In genomic region chr2:84716423-84717355, GRCm38 (mm10) we compare ENCODE assay signal across 8 mouse cellular contexts. TPM values are rescaled to one million over a fixed set of nuclear protein-coding genes. Genes with fewer than 3 reads are reported as not detected.
DNase-seq lines count a peak whose midpoint lies in the region; ATAC-seq and TF ChIP-seq lines count a peak whose summit lies in the region.

No protein-coding gene starts in this region.

- WGBS in cerebellum, adult 2 months: 28% methylated on average over 9 of the region's 9 CpGs
- WGBS in forebrain, embryonic 12.5 days: 34% methylated on average over 9 of the region's 9 CpGs

- H3K9me3 ChIP-seq in forebrain, embryonic 12.5 days: no peaks in the 10 kb centered on the region

- peaks cover 6% of the 10 kb centered on the region; the same call in 1 of the 2 replicates for H3K4me1 ChIP-seq in cerebellum, adult 2 months (ENCODE audit: control insufficient read depth, insufficient read depth, low read length)
- peaks cover 22% of the 10 kb centered on the region for H3K4me1 ChIP-seq in forebrain, embryonic 12.5 days

- peak overlapping the region; percentile 43 for H3K4me3 ChIP-seq in cerebellum, adult 2 months (replicated peaks; ENCODE audit: insufficient read depth, low read depth, low read length)
- H3K4me3 ChIP-seq in forebrain, embryonic 12.5 days (replicated peaks): peak overlapping the region; percentile 93

- TF ChIP-seq CTCF in cerebellum, adult 2 months (IDR thresholded peaks at IDR 0.05; ENCODE audit: borderline replicate concordance, insufficient read depth, low read depth, low read length): no peak

- H3K9ac ChIP-seq in forebrain, embryonic 12.5 days: peak overlapping the region; percentile 65

- no peaks in the 10 kb centered on the region for H3K27me3 ChIP-seq in cerebellum, adult 2 months (ENCODE audit: control insufficient read depth, insufficient read depth, low read length)
- no peaks in the 10 kb centered on the region for H3K27me3 ChIP-seq in forebrain, embryonic 12.5 days

- peak overlapping the region; percentile 88 for H3K27ac ChIP-seq in cerebellum, adult 2 months (ENCODE audit: insufficient read depth, low read length)
- peak overlapping the region; percentile 98; the same call in 1 of the 2 replicates for H3K27ac ChIP-seq in forebrain, embryonic 12.5 days

- peaks cover 7% of the 10 kb centered on the region; the same call in 1 of the 2 replicates for H3K36me3 ChIP-seq in forebrain, embryonic 12.5 days (replicated peaks)

- no peak for TF ChIP-seq POLR2A in cerebellum, adult 2 months (IDR thresholded peaks at IDR 0.05; ENCODE audit: borderline replicate concordance, insufficient read depth, low read length)

- no peak for DNase-seq in cerebellum, adult 2 months
- no peak for DNase-seq in cerebellum, adult 11-12 months
- peak; percentile 59 for DNase-seq in 416B (ENCODE audit: low read depth)
- peak; percentile 48 for DNase-seq in liver
- no peak for DNase-seq in right cerebral cortex, adult 18-20 months
- no peak for DNase-seq in gastrocnemius, adult 8-10 months (ENCODE audit: low spot score in 2 of 2)
- no peak for DNase-seq in lung, postnatal 10 days

- no peak for ATAC-seq in forebrain, embryonic 12.5 days (ENCODE audit: low FRiP score)

- peak overlapping the region; percentile 79 for H3K4me2 ChIP-seq in forebrain, embryonic 12.5 days

RNA-seq across cellular contexts. Expression of gene Zdhhc5, which starts 1.7 kb away (rescaled TPM):
- 37.4 and 38.4 TPM in 2 replicates for polyA plus RNA-seq in cerebellum, adult 2 months (2012; rRNA removed)
- 28.1 and 31.4 TPM in 2 replicates for polyA plus RNA-seq in forebrain, embryonic 12.5 days (2016; fragmentation: Nextera tagmentation; extraction: Ambion mirVana)
- 100 to 1,000 TPM in 1 of 4 experiments, 10 to 100 TPM in 3; 78.4 to 100 (median 81.7) TPM for total RNA-seq in gastrocnemius, adult 8-10 months (2022)

RNA-seq across cellular contexts. Expression of gene Clp1, which starts 10.5 kb away (rescaled TPM):
- polyA plus RNA-seq in cerebellum, adult 2 months (2012; rRNA removed): 12.0 and 12.7 TPM in 2 replicates
- 39.9 and 40.7 TPM in 2 replicates for polyA plus RNA-seq in forebrain, embryonic 12.5 days (2016; fragmentation: Nextera tagmentation; extraction: Ambion mirVana)
- 1 to 10 TPM; 3.7 to 4.3 (median 4.1) TPM for total RNA-seq in gastrocnemius, adult 8-10 months (2022)

RNA-seq across cellular contexts. Expression of gene Ypel4, which starts 17.2 kb away (rescaled TPM):
- polyA plus RNA-seq in cerebellum, adult 2 months (2012; rRNA removed): 164 and 171 TPM in 2 replicates
- polyA plus RNA-seq in forebrain, embryonic 12.5 days (2016; fragmentation: Nextera tagmentation; extraction: Ambion mirVana): 18.7 and 19.6 TPM in 2 replicates
- total RNA-seq in gastrocnemius, adult 8-10 months (2022): under 1 TPM in 3 of 4 experiments, not detected in 1; 0.34 to 0.54 (median 0.54) TPM

RNA-seq across cellular contexts. Expression of gene Gm19426, which starts 26.8 kb away (rescaled TPM):
- 3.0 and 3.4 TPM in 2 replicates for polyA plus RNA-seq in cerebellum, adult 2 months (2012; rRNA removed)
- 9.4 and 10.2 TPM in 2 replicates for polyA plus RNA-seq in forebrain, embryonic 12.5 days (2016; fragmentation: Nextera tagmentation; extraction: Ambion mirVana)
- total RNA-seq in gastrocnemius, adult 8-10 months (2022): under 1 TPM in 1 of 4 experiments, not detected in 3; 0.60 TPM

RNA-seq across cellular contexts. Expression of gene Tmx2, which starts 37.7 kb away (rescaled TPM):
- polyA plus RNA-seq in cerebellum, adult 2 months (2012; rRNA removed): 450 and 454 TPM in 2 replicates
- 175 and 177 TPM in 2 replicates for polyA plus RNA-seq in forebrain, embryonic 12.5 days (2016; fragmentation: Nextera tagmentation; extraction: Ambion mirVana)
- total RNA-seq in gastrocnemius, adult 8-10 months (2022): 10 to 100 TPM; 41.0 to 55.7 (median 49.0) TPM

Comparison
In these comparisons a context has a peak if more than half of its experiments do, and no peak if none do; other contexts are left out.
1. DNase-seq: peak in 416B (single experiment) and liver (single experiment); none in cerebellum, adult 2 months (0 of 2), cerebellum, adult 11-12 months (single experiment), right cerebral cortex, adult 18-20 months (single experiment), gastrocnemius, adult 8-10 months (0 of 2) and lung, postnatal 10 days (single experiment).